Mouse (Mus musculus): Measurements from ENCODE around the gene Phc2.

Phc2 gene

DNA sequence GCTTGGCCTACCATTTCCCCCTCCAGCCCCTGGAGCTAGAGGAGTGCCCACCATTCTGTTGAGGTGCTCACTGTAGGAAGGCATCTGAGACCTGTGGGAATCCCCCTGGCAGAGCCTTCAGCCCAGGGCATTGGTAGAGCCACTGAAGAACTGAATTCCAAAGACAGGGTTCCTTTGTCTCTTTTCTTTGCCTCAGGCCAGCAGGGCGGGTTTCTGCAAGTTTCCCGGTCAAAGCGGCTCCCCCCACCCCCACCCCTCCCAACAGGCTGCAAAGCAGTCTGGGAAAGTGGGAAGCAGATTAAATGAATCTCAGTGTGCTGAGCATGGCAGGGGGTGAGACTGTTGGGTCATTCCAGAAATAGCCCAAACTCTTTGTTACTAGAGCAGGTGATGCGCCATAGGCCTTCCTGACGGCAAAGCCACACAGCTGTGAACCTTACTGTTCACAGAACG lies 82.7 kb downstream of the Phc2 start:
- no peak for DNase-seq (ENCODE audit: inconsistent age in 2 of 2, low spot score in 1 of 2)

DNA sequence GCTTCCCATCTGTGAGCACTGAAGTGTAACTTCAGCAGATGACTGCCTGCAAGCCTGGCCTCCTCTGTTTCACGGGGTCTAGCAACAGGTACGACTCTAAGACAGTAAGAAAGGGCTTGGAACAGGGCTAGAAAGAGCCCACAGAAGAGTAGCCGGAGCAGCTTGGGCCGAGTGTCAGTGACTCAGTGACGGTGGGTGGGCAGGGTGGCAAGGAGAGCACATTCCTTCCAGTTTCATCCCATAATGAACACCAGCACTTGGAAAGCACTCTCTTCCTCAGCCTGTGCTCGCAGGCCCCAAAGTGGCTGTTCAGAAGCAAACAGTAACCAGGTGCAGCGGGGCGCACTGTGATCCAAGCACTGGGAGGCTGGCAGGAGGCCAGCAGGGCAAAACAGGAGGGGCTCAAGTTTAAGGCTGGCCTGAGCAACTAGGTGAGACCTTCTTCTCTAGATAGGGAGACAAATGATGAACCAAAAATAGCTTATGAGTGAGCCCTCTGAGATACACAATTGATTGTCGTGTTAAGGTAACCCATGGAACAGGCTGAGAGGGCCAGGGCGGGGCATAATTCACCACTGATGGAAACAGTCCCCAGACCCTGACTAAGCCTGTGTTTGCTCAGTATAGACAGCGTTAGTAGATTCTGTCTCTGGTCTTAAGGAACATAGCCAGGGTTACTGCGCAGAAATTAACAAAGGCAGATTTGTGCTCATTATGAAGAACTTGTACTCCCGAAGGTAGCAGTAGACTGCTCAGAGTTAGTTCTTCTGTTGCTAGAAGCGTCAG lies 83.5 kb downstream of the Phc2 start:
- DNase-seq (ENCODE audit: inconsistent age in 2 of 2, low spot score in 1 of 2), result no peak

DNA sequence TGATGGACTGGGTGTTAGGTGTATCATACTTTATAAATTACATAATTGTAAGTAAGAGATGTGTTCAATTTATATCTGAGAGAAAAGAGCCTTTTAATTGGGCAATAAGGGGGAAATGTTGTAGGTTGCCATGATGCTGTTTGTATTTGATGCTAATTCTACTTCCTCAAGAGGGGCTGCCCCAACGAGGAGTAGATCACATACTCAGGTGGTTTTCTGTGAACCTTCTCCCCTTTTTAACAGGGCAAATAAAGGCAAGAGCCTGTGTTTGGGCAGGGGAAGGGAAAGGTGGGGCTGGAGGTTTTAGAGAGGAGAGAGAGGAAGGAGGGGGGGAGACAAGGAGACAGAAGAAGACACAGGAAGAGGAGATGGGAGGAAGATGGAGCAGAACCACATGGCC lies 86.4 kb downstream of the Phc2 start:
- no peak for DNase-seq (ENCODE audit: inconsistent age in 2 of 2, low spot score in 1 of 2)

DNA sequence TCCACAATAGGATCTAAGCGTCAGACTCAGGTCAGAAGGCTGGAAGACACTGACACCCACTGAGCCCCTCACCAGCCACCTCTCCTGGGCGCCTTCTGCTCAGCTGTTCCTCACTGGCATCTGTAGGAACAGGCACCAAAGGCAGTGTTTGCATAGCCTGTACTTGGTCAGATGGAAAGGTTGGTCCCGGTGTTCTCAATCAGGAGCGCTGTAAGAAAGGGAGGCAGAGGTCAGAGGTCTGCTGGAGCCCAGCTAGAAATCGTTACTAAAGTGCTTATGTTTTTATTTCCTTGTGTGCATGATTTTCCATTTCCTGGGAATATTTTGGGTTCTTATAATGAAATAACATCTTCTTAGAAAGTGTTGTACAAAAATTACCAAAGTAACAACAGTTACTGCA lies 87.4 kb downstream of the Phc2 start:
- no peak for DNase-seq (ENCODE audit: inconsistent age in 2 of 2, low spot score in 1 of 2)

DNA sequence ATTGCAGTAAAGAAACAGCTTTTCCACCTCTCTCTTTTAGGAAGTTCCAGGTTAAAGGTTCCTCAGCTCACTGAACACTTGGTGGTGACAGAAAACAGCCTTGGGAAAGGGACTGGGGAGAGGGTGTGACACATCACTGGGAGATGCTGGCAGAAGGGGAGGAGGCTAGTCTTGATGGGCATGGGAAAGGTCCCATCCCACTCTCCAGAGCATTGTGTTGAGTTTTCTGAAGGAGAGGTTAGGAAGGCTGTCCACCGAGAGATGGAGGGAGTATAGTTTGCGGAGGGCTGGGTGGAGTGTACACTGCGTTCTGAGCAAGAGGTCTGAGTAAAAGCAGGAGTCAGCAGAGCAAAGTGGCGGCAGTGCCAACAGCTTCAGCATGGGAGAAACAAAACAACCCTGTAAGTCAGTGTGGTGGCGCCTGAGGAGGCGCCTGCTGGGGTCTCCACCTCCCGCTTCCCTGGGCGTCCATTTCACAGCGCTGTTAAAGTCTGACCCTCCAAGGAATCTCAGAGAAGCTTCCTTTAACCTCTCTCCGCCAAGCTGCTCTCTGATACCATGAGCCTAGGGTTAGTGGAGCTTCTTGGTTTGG lies 88.0 kb downstream of the Phc2 start:
- peak in 1 of 2 experiments; percentile 50 for DNase-seq (ENCODE audit: inconsistent age in 2 of 2, low spot score in 1 of 2)

DNA sequence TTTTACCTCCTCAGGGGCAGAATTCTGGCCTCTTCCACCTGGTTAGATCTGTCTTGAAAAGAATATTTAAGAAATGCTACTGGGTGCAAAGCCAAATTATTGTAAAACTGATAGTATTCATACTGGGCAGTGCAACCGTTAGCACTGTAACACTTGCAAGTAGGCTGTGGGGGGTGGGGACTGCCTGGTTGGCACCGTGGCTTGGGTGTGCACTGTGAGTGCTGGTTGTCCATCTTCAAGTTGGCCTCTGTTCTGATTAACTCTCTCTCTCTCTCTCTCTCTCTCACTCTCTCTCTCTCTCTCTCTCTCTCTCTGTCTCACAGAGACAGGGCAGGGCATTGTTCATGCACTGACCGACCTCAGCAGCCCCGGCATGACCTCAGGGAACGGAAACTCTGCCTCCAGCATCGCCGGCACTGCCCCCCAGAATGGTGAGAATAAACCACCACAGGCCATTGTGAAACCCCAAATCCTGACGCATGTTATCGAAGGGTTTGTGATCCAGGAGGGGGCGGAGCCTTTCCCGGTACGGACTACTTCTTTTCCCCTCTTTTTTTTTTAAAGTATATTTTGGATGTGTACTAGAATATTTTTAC lies 88.6 kb downstream of the Phc2 start:
- DNase-seq (ENCODE audit: inconsistent age in 2 of 2, low spot score in 1 of 2), result no peak

DNA sequence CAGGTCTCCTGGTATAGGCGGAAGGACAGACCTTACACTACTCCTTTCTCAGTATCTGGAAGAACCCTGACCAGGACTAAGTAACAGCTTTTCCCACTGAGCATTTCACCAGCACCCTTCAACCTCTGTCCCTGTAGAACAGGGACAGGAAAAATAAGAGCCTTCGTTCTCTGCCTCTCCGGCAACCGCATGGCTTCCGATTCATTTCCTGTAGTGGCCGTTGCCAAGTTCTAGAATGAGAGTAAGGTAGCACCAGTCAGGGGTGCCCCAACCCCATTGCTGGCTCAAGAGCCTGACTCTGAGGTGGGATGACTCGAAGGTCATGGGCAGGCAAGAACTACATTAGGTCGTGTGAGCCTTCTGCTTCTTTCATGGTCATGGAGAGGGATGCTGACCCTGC lies 90.7 kb downstream of the Phc2 start:
- no peak for DNase-seq (ENCODE audit: inconsistent age in 2 of 2, low spot score in 1 of 2)

DNA sequence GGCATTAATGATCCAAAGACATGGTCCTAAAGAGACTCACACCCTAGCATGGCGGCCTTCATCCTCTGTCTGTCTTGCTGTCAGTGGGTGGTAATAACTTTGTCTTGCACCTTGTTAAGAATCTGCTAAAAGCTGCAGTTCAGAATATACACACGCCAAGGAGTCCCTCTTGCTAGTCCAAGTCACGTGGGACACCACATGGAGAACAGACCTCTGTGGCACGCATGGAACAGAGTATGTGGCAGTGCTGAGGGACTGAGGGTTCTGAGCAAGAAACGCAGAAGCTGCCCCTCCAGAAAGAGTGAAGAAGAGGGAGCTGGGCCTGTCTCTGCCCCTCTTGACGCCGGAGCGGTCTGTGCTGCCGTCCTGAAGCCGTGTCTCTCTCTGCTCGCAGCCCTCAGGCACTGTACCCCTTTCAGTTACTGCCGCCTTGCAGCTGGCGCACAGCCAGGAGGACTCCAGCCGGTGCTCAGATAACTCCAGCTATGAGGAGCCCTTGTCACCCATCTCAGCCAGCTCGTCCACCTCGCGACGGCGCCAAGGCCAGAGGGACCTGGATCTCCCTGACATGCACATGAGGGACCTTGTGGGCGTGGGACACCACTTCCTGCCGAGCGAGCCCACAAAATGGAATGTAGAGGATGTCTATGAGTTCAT lies 93.2 kb downstream of the Phc2 start:
- DNase-seq (ENCODE audit: inconsistent age in 2 of 2, low spot score in 1 of 2), result peak; percentile 66 to 79

DNA sequence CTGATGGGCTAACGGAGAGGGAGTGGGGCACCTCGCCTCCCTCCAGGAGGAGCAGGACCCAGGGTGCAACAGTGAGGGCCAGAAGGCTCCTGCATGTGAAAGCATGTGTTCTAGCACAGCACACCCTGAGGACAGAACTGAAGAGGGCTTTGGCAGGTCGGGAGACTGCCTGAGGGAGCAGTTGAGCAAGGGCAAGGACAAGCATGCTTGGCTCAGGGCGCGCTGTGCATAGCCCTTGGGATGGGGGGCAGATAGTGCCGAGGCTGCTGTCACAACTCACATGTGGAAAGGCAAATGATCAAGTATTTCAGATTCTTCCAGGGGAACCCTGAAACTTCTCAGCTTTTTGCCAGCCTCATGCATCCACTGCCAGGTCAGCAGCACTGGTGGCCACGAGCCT lies 93.8 kb downstream of the Phc2 start:
- DNase-seq (ENCODE audit: inconsistent age in 2 of 2, low spot score in 1 of 2), result peak in 1 of 2 experiments; percentile 52

DNA sequence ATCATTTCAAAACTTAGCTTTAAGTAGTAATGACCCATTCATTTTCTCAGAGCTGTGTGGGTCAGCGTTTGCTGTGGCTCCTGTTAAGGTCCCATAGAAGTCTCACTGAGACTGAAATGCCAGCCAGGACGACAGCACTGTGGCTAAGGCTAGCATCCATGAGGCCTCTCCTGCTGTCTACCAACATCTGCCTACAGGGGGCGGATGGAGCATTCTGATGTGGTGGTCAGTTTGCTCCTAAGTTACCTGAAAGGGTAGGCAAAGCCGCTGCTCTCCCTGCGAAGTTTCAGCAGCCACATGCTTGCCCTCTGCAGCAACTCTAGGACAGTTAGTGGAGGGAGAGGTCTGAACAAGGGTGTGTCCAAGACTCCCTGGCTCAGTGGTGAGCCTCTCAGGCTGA lies 96.5 kb downstream of the Phc2 start:
- DNase-seq (ENCODE audit: inconsistent age in 2 of 2, low spot score in 1 of 2), result no peak

DNA sequence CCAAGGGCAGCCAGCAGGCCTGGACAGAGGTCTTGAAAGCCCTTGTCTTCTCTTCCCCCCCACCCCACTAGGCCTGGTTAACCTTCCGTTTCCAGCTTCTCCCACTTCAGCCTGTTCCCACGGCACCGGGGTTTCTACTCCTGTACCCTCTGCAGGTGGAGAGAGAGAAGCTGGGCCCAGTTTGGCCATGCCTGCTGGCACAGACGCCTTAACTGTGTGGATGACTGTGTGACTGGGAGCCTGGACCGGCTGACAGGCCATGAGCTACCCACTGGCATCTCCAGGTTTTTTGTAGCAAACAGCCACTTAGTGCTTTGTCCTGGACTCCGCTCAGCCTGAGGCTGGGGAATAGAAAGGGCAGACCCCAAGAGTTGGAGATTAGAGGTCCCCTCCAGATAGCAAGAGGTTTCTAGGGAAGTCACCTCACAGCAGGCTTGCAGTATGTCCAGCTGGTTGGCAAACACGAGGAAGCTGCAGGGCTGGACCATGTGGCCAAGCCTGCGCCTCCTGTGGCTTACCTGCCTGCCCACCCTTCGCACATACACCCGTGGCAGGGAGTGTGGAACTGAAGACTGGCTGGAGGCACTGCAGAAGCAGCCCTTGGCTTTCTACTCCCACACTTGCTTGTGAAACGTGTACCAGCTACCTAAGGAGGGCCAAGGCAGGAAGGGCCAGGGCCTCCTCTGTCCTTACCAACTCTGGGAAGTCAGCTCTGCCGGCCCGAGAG lies 97.7 kb downstream of the Phc2 start:
- DNase-seq (ENCODE audit: inconsistent age in 2 of 2, low spot score in 1 of 2), result no peak

DNA sequence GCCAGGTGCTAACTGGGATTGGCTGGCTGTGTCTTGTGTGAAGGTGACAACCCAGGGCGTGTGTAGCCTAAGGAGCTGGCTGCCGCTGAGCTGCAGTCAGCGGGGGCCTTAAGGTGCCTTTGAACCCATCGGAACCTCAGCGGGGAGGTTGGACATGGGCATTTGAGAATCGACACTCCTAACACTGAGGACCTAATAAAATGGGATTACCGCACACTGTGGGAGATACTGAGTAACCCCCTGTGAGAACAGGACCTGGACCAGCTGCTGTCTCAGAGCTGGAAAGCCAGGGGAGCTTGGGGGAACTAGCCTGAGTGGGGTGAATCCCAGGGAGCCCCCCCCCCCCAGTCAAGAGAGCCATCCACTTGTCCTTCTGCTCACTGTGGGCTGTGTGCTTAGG lies 99.1 kb downstream of the Phc2 start:
- DNase-seq (ENCODE audit: inconsistent age in 2 of 2, low spot score in 1 of 2), result no peak

DNA sequence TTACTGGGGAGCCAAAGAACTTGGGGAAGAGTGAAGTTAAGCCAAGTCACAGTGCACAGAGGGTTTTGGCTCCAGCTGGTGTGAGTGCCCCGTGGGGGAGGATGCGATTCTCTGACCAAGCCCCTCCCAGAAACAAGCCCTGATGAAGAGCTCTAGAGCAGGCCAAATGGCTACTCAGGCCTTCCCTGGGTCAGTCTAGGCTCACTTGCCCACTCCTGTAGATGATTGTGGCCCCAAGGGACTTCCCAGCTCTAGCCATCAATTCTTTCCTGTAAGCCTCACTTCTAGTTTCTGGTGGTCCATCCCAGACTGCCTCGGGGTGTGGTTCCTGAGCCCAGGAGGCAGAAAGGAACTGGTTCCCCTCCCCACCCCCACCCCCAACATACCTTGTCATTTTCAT lies 100.6 kb downstream of the Phc2 start, which contains the start of gene A3galt2:
Gene A3galt2, plus strand, starts transcription at position 301 of the 400 bp plus-strand sequence.
- DNase-seq (ENCODE audit: inconsistent age in 2 of 2, low spot score in 1 of 2), result no peak

DNA sequence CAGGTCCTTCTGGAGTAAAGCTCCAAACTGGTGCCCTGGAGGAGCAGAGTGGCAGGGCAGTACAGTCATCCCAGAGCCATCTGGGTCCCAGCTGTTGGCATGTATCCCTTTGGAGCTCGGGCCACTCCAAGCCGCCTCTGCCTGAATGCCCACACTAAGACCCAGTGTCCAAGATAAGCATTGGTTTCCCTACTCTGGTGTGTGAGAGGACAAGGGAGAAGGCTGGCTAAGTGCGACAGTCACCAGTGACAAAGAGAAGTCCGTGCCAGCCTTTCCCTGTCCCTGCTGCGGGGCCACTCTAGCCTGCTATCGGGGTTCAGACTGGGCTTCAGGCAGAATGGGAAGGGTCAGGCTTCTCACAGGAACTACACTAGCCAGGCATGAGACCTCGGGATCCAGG lies 101.4 kb downstream of the Phc2 start:
- no peak for DNase-seq (ENCODE audit: inconsistent age in 2 of 2, low spot score in 1 of 2)

DNA sequence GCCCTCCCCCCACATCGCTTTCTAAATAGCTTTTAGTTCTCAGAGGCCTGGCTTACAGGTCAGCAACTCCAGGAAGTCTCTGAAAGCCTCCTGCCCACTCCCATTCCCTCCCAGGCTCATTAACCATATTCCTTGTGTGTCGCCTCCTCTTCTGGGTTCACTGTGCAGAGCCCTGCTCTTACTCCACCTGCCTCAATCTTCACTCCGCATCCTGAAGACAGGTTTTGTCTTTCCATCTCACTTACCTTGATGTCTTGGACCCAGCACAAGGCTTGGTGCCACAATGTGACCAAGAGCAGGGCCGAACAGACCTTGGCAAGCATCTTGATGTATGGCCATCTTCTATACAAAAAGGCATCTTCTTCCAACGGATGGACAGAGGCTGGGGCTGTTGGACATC lies 104.7 kb downstream of the Phc2 start:
- DNase-seq (ENCODE audit: inconsistent age in 2 of 2, low spot score in 1 of 2), result no peak

DNA sequence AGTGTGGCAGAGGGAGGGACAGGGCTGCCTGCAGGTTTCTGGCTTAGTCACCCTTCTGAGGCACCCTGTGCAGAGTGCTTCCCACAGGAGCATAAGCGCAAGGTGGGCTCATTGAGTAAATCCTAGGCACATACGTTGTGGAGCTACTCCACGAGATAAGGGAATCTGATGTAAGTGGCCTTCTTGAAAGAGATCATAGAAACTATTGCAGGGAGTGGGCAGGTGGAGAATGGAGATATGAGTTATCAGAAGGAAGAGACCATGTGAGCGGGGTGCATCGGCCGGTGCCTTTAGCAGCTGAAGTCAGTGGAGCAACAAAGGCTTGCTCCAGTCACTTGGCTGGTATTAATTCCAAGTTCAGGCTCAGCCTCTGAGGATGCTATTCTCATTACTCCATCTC lies 105.5 kb downstream of the Phc2 start:
- DNase-seq (ENCODE audit: inconsistent age in 2 of 2, low spot score in 1 of 2), result no peak

DNA sequence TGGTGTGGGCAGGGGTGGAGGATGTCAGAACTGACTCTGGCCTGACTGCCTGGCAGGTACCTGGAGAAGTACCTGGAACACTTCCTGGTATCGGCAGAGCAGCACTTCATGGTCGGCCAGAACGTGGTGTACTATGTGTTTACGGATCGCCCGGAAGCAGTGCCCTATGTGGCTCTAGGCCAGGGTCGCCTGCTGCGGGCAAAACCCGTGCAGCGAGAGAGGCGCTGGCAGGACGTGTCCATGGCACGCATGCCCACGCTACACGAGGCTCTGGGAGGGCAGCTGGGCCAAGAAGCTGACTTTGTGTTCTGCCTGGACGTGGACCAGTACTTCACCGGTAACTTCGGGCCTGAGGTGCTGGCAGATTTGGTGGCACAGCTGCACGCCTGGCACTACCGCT lies 112.4 kb downstream of the Phc2 start:
- DNase-seq (ENCODE audit: inconsistent age in 2 of 2, low spot score in 1 of 2), result no peak

DNA sequence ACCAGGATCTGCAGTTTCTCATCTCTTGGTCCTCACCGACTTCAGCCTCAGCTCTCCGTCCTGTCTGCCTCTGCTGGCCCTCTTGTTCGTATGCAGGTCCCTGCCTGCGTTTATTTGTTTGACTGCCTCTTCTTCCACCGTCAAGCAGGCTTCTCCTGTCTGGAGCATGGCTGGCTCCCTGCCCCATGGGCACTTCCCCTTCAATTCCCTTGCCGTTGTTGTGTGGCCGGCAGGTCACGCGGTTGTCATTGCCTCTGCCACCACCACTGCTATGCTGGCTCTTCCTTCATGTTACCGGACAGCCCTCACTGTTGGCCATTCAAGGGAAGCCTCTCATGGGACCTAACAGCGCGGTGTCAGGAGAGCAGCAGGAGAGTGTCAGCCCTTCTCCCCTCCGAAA lies 113.6 kb downstream of the Phc2 start:
- DNase-seq (ENCODE audit: inconsistent age in 2 of 2, low spot score in 1 of 2), result no peak

DNA sequence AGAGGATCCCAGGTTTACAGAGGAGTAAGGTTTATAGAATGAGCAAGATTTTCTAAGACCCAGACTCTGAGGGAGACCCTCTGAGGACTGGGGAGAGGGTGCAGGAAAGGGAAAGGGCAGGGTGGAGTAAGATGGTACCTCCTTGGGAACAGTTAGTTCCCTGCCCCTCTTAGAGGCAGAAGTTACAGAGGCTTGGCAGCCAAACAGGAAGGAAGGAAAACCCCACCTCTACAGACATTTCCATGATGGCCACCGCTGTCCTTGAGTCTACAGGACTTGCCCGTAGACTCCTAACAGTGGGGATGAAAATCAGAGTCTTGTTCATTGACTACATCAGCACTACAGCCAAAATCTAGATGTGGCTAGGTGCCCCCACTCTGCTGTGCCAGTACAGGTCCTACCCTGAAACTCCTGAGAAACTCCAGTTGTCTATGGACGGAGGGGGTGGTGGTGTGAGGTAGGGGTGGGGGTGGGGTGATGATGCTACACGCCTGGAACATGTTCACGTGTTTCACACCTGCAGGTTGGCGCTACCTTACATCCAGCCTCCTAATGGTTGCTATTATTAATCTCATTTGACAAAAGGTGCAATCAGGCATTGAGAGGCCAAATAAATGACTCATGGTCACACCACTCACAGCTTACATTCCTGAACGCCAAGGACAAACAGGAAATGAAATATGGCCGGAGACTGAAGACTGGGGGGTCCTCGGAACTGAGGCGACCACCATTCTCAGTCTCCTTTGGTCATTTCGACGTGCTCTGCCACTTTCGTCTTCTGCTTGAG lies 115.3 kb downstream of the Phc2 start:
- no peak for DNase-seq (ENCODE audit: inconsistent age in 2 of 2, low spot score in 1 of 2)

DNA sequence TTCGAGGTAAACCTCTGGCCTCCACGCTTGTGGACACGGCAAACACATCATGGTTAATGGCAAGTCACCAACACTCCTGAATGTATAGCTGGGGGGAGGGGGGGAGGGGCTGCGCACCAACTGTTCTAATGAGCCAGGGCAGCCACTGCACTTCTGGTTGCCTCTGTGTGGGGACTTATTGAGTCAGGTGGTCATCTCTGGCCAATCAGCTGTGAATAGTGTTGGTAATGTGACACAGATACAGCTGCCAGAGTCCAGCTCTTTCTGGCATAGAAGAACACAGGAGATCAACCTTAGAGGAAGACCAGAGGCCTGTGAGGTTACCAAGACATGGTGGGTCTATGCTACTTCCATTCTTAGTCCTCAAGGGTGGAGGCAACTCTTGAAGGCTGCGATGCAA lies 116.2 kb downstream of the Phc2 start:
- no peak for DNase-seq (ENCODE audit: inconsistent age in 2 of 2, low spot score in 1 of 2)
